Comparison of ENCODE assay signal across 10 mouse cellular contexts in genomic region chr14:20144093-20144492, GRCm38 (mm10). TPM values are rescaled to one million over a fixed set of nuclear protein-coding genes. Genes with fewer than 3 reads are reported as not detected.
DNase-seq lines count a peak whose midpoint lies in the region; ATAC-seq and TF ChIP-seq lines count a peak whose summit lies in the region.
"Had no signal": no experiment of that assay in that cellular context is flagged by ENCODE, and none has a peak within 500 bp of the region (broad histone marks: within the 10 kb centered on the region; RNA-seq: fewer than 3 reads in every experiment).

No protein-coding gene starts in this region.

- WGBS in forebrain, embryonic 10.5 days = 22% methylated on average over 4 of the region's 4 CpGs
- 38% methylated on average over 4 of the region's 4 CpGs for WGBS in midbrain, postnatal 0 days

- H3K9me3 ChIP-seq in forebrain, embryonic 10.5 days = no peaks in the 10 kb centered on the region
- H3K9me3 ChIP-seq in midbrain, postnatal 0 days (ENCODE audit: low read length) = no peaks in the 10 kb centered on the region
- H3K9me3 ChIP-seq: intestine, embryonic 15.5 days had no signal

- H3K4me3 ChIP-seq in left cerebral cortex, adult 2 months = no peak overlapping the region
- no peak overlapping the region for H3K4me3 ChIP-seq in forebrain, embryonic 10.5 days
- no peak overlapping the region for H3K4me3 ChIP-seq in midbrain, postnatal 0 days (ENCODE audit: low read depth, low read length)
- H3K4me3 ChIP-seq: intestine, embryonic 15.5 days had no signal

- peaks cover 30% of the 10 kb centered on the region for H3K4me1 ChIP-seq in forebrain, embryonic 10.5 days
- no peaks in the 10 kb centered on the region for H3K4me1 ChIP-seq in midbrain, postnatal 0 days (ENCODE audit: insufficient read depth, low read length)

- H3K4me2 ChIP-seq in midbrain, postnatal 0 days (ENCODE audit: low read depth, low read length, poor library complexity, severe bottlenecking) = no peak overlapping the region
- H3K4me2 ChIP-seq: intestine, embryonic 15.5 days had no signal

- peak; percentile 47; the same call in 1 of the 2 replicates for ATAC-seq in midbrain, postnatal 0 days (ENCODE audit: low FRiP score)
- ATAC-seq: intestine, embryonic 15.5 days; liver, postnatal 0 days had no signal

- no peak overlapping the region for H3K9ac ChIP-seq in midbrain, postnatal 0 days (replicated peaks; ENCODE audit: low read length, poor library complexity, severe bottlenecking)
- H3K9ac ChIP-seq: intestine, embryonic 15.5 days; liver, postnatal 0 days had no signal

- H3K27me3 ChIP-seq in forebrain, embryonic 10.5 days (ENCODE audit: poor library complexity, severe bottlenecking) = no peaks in the 10 kb centered on the region
- H3K27me3 ChIP-seq in midbrain, postnatal 0 days (ENCODE audit: insufficient read depth, low read length) = no peaks in the 10 kb centered on the region
- H3K27me3 ChIP-seq: intestine, embryonic 15.5 days had no signal

- peaks cover 77% of the 10 kb centered on the region for H3K36me3 ChIP-seq in forebrain, embryonic 10.5 days (replicated peaks)
- H3K36me3 ChIP-seq in midbrain, postnatal 0 days (ENCODE audit: insufficient read depth, low read length) = no peaks in the 10 kb centered on the region

- no peak overlapping the region for H3K27ac ChIP-seq in left cerebral cortex, adult 2 months
- peak overlapping the region; percentile 88 for H3K27ac ChIP-seq in forebrain, embryonic 10.5 days
- no peak overlapping the region for H3K27ac ChIP-seq in midbrain, postnatal 0 days (ENCODE audit: low read depth, low read length)
- H3K27ac ChIP-seq: intestine, embryonic 15.5 days had no signal

- no peak for TF ChIP-seq CTCF in left cerebral cortex, adult 2 months (IDR thresholded peaks at IDR 0.05)
- no peak for TF ChIP-seq CTCF in midbrain, postnatal 0 days (IDR thresholded peaks at IDR 0.05)

- peak; percentile 13 for DNase-seq in left cerebral cortex, adult 11 months (ENCODE audit: low spot score)
- no peak for DNase-seq in left cerebral cortex, adult 2 months (ENCODE audit: extremely low spot score in 1 of 2, low spot score in 2 of 2)
- peak; percentile 48 for DNase-seq in forebrain, embryonic 10.5 days (ENCODE audit: extremely low spot score, low spot score)
- peak; percentile 28 to 30 for DNase-seq in layer of hippocampus, adult 8-10 months (ENCODE audit: low spot score in 2 of 2)
- DNase-seq in midbrain, postnatal 0 days (ENCODE audit: low spot score) = no peak
- DNase-seq in thymus, postnatal 25 days = no peak
- no peak for DNase-seq in ovary, postnatal 10 days (ENCODE audit: low spot score)
- DNase-seq in B cell, adult 2 months = no peak
- DNase-seq: liver, postnatal 0 days had no signal

- intact Hi-C loops in left cerebral cortex, adult 2 months (cut with DNase I) = no loop called here

RNA-seq across cellular contexts. Expression of gene Saysd1, which starts 5.8 kb away (rescaled TPM):
- 1 to 10 TPM; 4.3 to 4.7 TPM for total RNA-seq in left cerebral cortex, adult 2 months (2021)
- polyA plus RNA-seq in forebrain, embryonic 10.5 days (2016; fragmentation: Nextera tagmentation; extraction: Ambion mirVana) = 10.9 and 11.9 TPM in 2 replicates
- 1 to 10 TPM; 4.2 to 5.9 (median 4.8) TPM for total RNA-seq in layer of hippocampus, adult 8-10 months (2022)
- 3.8 and 4.9 TPM in 2 replicates for total RNA-seq in midbrain, postnatal 0 days (2014; rRNA removed)
- polyA plus RNA-seq in midbrain, postnatal 0 days (2015; fragmentation: Nextera tagmentation; extraction: Ambion mirVana) = 8.6 and 9.8 TPM in 2 replicates

RNA-seq across cellular contexts. Expression of gene Kcnk5, which starts 37.5 kb away (rescaled TPM):
- total RNA-seq in left cerebral cortex, adult 2 months (2021) = under 1 TPM; 0.33 to 0.41 TPM
- 16.1 and 16.8 TPM in 2 replicates for polyA plus RNA-seq in forebrain, embryonic 10.5 days (2016; fragmentation: Nextera tagmentation; extraction: Ambion mirVana)
- under 1 TPM; 0.33 to 0.71 (median 0.48) TPM for total RNA-seq in layer of hippocampus, adult 8-10 months (2022)
- 0.99 and 1.0 TPM in 2 replicates for total RNA-seq in midbrain, postnatal 0 days (2014; rRNA removed)
- polyA plus RNA-seq in midbrain, postnatal 0 days (2015; fragmentation: Nextera tagmentation; extraction: Ambion mirVana) = 0.70 and 0.80 TPM in 2 replicates

Comparison
In these comparisons a context has a peak if more than half of its experiments do, and no peak if none do; other contexts are left out.
1. DNase-seq: peak in left cerebral cortex, adult 11 months (single experiment), forebrain, embryonic 10.5 days (single experiment) and layer of hippocampus, adult 8-10 months (2 of 2); none in left cerebral cortex, adult 2 months (0 of 2), midbrain, postnatal 0 days (single experiment), thymus, postnatal 25 days (single experiment), ovary, postnatal 10 days (single experiment) and B cell, adult 2 months (0 of 2).